Mouse (Mus musculus): ENCODE data around the gene Ifnz.
"Not testable (repeated sequence)": the region's sequence is repeated elsewhere in the genome, so short reads cannot be mapped to it uniquely, and the experiment has no call there.

- TF ChIP-seq EP300, POLR2A (IDR thresholded peaks at IDR 0.05; ENCODE audit: insufficient read depth, low read depth, low read length): not testable (repeated sequence)
Observed at GRCm38 (mm10) chr4:88780320-88780719, 1.6 kb upstream of the Ifnz start.
